Mouse (Mus musculus) B cell, adult 2 months (primary cell): ENCODE measurements at regions not wholly inside any gene's neighbourhood (a gene's known extent, or its start where the extent isn't known, plus 50 kb on each side); places are given as distances from the start of the nearest gene placed in this dataset.

Experiments used
- DNase-seq, 2 experiments: peaks; one replicate each; pipeline ENCODE4 v3.0.0; 2022

GRCm38 (mm10) chr6:140938025-140938424, 208.9 kb downstream of the Gm11077 start:
- no peak for DNase-seq

DNA sequence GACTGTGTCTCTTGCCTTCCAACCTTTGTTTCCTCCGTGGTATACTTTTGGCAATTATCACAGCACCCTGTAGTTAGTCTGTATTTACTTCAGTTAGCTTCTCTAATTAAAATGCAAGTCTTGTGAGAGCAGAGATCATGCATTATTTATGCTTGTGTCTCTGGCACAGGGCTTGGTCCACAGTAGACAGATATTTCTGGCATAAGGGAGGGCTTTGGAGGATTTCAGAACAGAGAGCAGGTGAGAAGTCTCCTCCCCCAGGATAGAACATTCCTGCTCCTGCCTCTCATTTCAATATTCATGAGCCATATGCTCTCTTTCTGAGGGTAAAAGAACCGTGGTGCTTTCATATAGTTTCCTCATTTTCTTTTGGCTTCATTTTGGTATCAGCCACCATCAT, 217.6 kb downstream of the Gm11077 start:
- no peak for DNase-seq

DNA sequence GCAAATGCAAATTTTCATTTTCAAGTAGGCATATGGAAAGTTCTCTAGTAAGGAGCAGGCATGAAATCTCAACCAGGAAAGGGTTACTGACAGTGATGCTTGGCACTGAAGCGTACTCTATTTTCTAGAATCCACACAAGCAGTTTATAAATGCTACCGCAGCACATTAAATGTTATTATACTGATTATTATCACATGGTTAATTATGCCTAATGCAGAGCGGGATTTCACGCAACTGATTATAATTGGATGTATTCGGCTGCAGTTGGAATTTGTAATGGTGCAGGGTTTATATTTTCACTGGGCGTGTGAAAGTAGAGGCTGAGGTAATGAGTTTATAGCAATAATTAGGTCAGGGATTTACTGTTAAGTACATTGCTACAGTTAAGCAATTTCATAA, 221.4 kb downstream of the Gm11077 start:
- DNase-seq: no peak

- no peak for DNase-seq
Measured at GRCm38 (mm10) chr6:140953256-140953655, 224.2 kb downstream of the Gm11077 start.

GRCm38 (mm10) chr6:140953721-140954120, 224.6 kb downstream of the Gm11077 start:
- DNase-seq: no peak

- DNase-seq: no peak
Measured at GRCm38 (mm10) chr6:140955751-140956521, 226.9 kb downstream of the Gm11077 start.

DNA sequence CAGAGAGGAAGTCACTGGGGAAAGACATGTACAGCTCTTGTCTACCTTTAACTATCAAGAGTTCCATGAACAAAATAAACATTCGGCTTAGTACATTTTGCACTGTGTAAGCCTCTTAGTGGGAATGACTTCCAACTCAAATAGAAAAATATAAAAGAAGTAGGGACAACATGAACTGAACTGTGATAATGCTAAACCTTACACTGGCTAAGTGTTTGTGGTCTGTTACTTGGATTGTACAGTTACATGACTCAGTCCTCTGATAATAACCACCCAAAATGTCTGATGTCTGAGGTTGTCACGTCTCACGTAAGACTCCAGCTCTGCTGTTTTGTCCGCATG, 227.4 kb downstream of the Gm11077 start:
- no peak for DNase-seq

DNA sequence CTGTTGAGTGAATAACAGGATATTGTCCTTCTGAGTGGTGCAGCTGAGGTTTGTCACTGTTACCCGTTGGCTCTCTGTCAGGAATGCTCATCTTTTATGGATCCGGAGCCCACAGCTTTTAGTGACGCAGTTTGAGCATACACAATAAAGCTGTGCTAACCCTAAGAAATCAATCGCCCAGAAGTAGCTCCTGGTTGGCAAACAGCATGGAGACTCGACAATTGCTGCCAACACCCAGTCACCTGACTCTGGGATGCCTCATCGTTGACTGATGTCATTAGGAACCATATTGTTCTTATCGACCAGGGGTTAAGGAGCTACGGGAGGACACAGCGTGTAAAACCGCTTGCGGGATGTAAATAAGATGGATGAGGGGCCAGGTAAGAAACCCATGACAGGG, 232.9 kb downstream of the Gm11077 start:
- no peak for DNase-seq

DNA sequence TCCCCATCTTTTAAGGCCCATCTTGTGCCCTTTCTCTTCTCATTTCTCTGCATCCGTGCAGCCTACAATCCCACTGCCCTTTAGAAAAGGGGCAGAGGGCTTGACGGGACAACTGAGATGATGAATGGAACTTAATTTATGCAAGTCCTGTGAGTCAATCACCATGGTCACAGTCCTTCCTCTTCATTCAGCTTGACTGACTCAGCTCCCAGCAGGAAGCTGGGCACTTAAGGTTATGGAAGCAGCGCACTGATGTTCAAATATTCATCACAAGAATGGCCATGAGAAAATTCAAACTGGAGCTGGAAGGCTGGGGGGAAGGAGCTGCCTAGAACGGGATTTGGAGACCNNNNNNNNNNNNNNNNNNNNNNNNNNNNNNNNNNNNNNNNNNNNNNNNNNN, 233.5 kb downstream of the Gm11077 start:
- no peak for DNase-seq

DNA sequence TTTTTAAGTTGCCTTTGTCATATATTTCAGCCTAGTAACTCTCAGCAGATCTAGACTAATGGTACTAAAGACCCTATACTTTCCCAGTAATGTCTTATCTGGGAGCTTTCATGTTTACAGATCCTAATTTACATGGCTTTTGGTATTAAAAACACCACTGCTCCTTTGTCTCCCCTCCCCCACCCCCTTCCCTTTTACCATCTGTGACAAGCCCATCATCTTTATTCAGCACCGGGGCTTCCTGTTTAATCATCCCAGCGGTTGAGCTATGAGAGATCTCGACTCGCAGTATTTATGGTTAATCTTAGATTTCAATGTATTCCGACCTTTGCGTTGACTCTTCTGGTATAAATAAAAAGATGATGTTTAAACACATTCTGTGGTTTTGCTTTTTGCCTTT, 244.6 kb downstream of the Gm11077 start:
- no peak for DNase-seq

DNA sequence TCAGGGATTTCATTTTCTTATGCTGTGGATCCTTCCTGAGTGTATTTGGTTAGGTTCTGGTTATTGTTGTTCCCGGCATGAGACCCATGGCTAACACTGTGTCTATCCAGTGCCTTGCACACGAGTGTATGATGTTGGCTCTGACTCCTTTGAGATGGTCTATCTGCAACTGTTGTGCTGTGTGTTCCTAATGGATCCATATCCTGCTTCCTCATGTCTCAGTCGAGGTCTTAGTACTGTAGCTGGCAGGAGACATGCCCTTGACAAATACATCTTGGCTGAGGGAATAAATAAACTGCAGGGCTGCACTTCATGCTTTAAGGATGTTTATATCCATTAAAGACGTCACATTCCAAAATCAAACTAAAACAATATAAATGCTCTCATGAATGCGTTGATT, 247.9 kb downstream of the Gm11077 start:
- no peak for DNase-seq

- no peak for DNase-seq
Measured at GRCm38 (mm10) chr6:140983610-140984009, 254.5 kb downstream of the Gm11077 start.

DNA sequence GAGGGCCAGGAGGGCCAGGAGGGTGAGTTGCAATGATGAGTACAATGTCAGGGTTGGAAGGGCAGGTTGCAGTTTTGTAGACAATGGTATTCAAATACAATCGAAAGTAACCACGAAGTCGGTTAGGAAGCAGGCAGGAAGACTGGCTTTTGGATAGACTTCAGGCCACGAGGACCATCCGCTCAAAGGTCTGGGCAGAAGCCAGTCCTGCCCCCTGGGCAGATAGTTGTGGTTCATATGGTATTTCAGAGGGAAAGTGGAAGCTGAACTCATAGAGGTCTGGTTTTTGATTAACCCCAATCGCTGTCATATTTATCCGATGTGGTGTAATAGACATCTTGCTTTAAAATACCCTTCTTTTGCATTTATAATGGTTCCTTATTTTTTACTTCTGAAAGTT, 255.2 kb downstream of the Gm11077 start:
- DNase-seq: no peak

DNA sequence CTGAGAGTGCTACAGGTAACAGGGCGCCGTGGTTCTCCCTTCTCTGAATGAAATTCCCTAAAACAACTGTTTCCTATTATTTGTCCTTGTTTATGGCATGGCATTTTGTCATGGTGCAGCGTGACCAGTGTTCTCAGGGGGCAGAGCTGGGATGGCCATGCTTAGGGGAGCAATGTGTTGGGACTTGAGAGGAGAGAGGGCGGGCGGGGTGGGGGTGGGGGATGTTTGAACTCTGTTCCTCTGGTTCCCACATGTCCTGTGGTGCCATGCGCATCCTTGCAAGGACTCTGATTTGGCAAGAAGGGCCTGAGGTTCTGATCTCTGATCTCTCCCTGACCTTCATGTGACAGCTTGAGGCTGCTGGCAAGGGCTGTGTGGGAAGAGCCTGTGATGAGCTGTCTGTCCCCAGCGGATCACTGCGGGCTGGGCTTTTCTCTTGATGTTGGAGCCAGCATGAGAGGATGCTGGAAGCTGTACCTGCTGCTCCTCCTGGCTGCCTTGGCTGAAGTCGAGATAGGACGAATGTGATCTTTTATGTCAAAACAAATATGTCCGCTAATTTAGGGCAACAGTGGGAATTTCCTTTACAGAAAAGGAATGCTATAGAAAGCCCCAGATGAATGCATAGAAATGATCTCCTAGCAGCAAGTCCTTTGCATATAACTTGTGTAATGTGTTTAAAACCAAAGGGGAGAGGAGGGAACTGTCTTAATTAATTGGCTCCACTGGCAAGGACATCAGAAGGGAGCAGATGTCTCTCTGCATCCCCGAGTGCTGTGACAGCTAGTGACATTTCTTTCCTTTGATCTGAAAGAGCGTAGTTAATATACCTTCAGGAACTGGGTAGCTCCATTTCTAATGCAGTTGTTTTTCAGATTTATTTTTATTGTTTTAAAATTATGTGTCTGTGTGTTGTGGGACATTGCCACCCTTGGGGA, 255.2 kb upstream of the Pde3a start:
- DNase-seq: no peak

GRCm38 (mm10) chr6:140995340-140996135, 253.5 kb upstream of the Pde3a start:
- DNase-seq: no peak

- DNase-seq: no peak
Measured at GRCm38 (mm10) chr6:140998069-140998468, 251.0 kb upstream of the Pde3a start.

GRCm38 (mm10) chr6:141000552-141000951, 248.5 kb upstream of the Pde3a start:
- DNase-seq: no peak

GRCm38 (mm10) chr6:141001306-141001705, 247.8 kb upstream of the Pde3a start:
- no peak for DNase-seq

DNA sequence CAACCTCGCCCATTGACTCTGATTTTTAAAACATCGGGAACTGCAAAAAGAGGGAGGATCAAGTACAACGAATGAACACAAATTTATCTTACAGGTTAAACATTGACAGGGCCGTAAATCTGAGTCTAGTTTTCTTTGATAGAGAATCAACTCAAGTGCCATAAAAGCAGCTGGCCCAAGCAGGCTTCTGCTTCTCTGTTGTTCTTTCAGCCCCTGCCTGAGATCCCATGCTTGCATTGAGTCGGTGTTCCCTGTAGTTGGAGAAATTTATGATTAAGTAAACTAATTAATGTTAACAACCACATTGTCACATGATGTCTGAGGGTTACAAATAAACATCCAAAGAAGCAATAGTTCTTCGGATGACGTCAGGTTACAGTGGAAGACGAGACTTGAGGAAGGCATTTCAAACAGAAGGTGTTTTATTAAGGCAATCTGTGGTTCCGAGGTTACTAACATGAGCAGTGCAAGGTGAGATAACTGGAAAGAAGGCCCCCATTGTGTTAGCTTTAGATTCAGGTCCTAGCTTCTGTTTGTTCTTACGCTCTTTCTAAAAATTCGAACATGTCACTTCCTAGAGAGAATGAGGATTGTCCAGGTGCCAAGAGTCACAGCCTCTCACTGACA, 233.9 kb upstream of the Pde3a start:
- DNase-seq: no peak

DNA sequence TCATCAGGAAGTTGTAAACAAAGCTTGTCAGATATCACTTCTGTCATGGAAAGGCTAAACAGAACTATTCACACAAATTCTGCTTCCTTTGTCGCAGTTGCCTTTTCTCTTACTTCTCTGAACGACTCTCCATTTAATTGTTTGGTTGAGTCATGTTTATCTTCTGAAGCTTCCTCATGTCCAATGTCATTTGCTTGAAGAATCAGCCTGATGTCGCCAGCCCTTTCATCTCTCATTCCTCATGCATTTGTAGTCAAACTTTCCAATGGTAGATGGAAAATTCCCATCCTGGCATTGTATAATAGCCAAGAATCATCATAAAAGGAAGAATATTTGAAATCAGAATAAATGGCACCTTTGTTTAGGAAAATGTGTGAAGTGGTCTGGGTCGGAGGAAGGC, 225.6 kb upstream of the Pde3a start:
- DNase-seq: no peak

GRCm38 (mm10) chr6:141027353-141027752, 221.7 kb upstream of the Pde3a start:
- DNase-seq: no peak

DNA sequence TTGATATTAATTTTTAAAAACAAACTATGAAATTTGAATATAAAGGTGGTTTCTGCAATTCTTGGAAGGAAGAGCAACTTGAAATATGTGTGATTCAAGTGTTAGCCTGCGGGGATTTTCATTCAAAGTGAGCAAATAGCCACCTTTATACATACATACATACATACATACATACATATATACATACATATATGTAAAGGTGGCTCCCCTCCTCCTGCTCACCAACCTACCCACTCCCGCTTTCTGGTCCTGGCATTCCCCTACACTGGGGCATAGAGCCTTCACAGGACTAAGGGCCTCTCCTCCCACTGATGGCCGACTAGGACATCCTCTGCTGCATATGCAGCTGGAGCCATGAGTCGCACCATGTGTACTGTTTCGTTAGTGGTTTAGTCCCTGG, 221.3 kb upstream of the Pde3a start:
- no peak for DNase-seq

DNA sequence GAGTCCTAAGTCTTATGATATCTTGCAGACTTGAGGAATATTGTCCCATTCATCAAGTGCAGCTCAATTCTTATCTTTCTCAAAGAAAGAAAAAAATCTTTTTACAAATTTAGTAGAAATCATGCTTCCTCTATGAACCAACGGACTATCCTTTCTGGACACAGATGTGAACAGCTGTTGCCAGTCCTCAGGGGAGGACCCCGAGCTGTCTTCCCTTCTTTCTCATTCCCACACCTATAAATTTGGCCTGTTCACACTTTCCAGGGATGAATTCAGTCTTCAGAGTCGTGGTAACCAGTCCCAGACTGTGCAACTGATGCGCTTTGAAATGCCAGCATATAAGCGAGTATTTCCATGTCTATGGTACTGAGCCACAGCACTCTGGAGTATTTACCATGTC, 214.2 kb upstream of the Pde3a start:
- DNase-seq: no peak
